Mouse (Mus musculus) lung, embryonic 16.5 days (tissue): ENCODE measurements around the gene Toporsl. TPM values are rescaled to one million over a fixed set of nuclear protein-coding genes. Genes with fewer than 3 reads are reported as not detected.

Experiments used
- ATAC-seq: fragments of 200-750 bp; cut with Nextera tagmentation; 2 replicates; pipeline ENCODE4 v1.8.0; 2017; ENCODE audit warnings: low read depth, mild to moderate bottlenecking, moderate library complexity
- H3K27ac ChIP-seq: fragments of 300-500 bp; sonication (generic); 2 replicates; pipeline ENCODE4 v1.5.1; 2014; ENCODE audit warnings: mild to moderate bottlenecking, control low read depth, low read length
- H3K27me3 ChIP-seq: fragments of 300-500 bp; sonication (generic); 2 replicates; pipeline ENCODE4 v1.6.1; 2014; ENCODE audit warnings: low read depth, low read length, mixed read lengths; ENCODE audit not compliant: control insufficient read depth, insufficient read depth
- H3K36me3 ChIP-seq: fragments of 300-500 bp; sonication (generic); 2 replicates; pipeline ENCODE4 v1.6.1; 2014; ENCODE audit warnings: low read length; ENCODE audit not compliant: control insufficient read depth, insufficient read depth
- H3K4me1 ChIP-seq: fragments of 300-500 bp; sonication (generic); replicated peaks from 2 replicates; pipeline ENCODE4 v1.6.1; 2014; ENCODE audit warnings: low read length, mixed read lengths; ENCODE audit not compliant: control insufficient read depth, insufficient read depth
- H3K4me2 ChIP-seq: fragments of 300-500 bp; sonication (generic); 2 replicates; pipeline ENCODE4 v1.6.1; 2014; ENCODE audit warnings: low read depth, low read length, control low read depth
- H3K4me3 ChIP-seq: fragments of 300-500 bp; sonication (generic); 2 replicates; pipeline ENCODE4 v1.5.1; 2014; ENCODE audit warnings: mild to moderate bottlenecking, low read length, control low read depth
- H3K9ac ChIP-seq: fragments of 300-500 bp; sonication (generic); 2 replicates; pipeline ENCODE4 v1.6.1; 2014; ENCODE audit warnings: low read length, control low read depth
- H3K9me3 ChIP-seq: fragments of 300-500 bp; sonication (generic); 2 replicates; pipeline ENCODE4 v1.6.1; 2016; ENCODE audit warnings: low read length; ENCODE audit not compliant: control insufficient read depth
- WGBS: fragments of 180-500 bp; shearing (Covaris S2); extraction: QIAGEN DNeasy Blood & Tissue Kit; methylation state at CpG from one replicate; pipeline ENCODE4 v1.1.7; 2014; 5-methylcytosine and 5-hydroxymethylcytosine counted together
- polyA plus RNA-seq: library from polyadenylated mRNA; unstranded; fragments of >200 nt; fragmentation: Nextera tagmentation; extraction: Ambion mirVana; gene quantifications from 2 replicates; pipeline ENCODE4 v1.2.1, GENCODE M21; 2015

Toporsl gene
- polyA plus RNA-seq, 1 experiment from 2014 or later: not detected

GRCm38 (mm10) chr4:52634986-52635385 is 38.9 kb downstream of the Toporsl start:
- ATAC-seq: no peak

GRCm38 (mm10) chr4:52647791-52648190 is 51.7 kb downstream of the Toporsl start:
- H3K27me3 ChIP-seq: no peaks in the 10 kb centered on the region
- no peak overlapping the region for H3K4me2 ChIP-seq
- H3K4me1 ChIP-seq: peaks cover 5% of the 10 kb centered on the region
- no peaks in the 10 kb centered on the region for H3K9me3 ChIP-seq
- no peak overlapping the region for H3K9ac ChIP-seq
- H3K27ac ChIP-seq: no peak overlapping the region
- peak; percentile 71 for ATAC-seq
- no peak overlapping the region for H3K4me3 ChIP-seq
- 5% methylated on average over 4 of the region's 4 CpGs for WGBS
- H3K36me3 ChIP-seq: no peaks in the 10 kb centered on the region

More at GRCm38 (mm10) chr4:52634986-52635385, 38.9 kb downstream of the Toporsl start:
- Histone ChIP-seq H3K4me3 (no peak overlapping the region), H3K27me3 (no peaks in the 10 kb centered on the region), H3K36me3 (no peaks in the 10 kb centered on the region), H3K9ac (no peak overlapping the region), H3K9me3 (no peaks in the 10 kb centered on the region), H3K4me1 (no peaks in the 10 kb centered on the region), H3K4me2 (no peak overlapping the region), H3K27ac (no peak overlapping the region)
- WGBS: 68% methylated on average over 6 of the region's 6 CpGs

GRCm38 (mm10) chr4:52659701-52660100 is 63.6 kb downstream of the Toporsl start:
- no peaks in the 10 kb centered on the region for H3K36me3 ChIP-seq
- H3K4me3 ChIP-seq: no peak overlapping the region
- H3K4me2 ChIP-seq: no peak overlapping the region
- H3K27ac ChIP-seq: no peak overlapping the region
- H3K4me1 ChIP-seq: peaks cover 4% of the 10 kb centered on the region; the same call in 1 of the 2 replicates
- no peaks in the 10 kb centered on the region for H3K9me3 ChIP-seq
- peak; percentile 98 for ATAC-seq
- no peaks in the 10 kb centered on the region; the same call in 1 of the 2 replicates for H3K27me3 ChIP-seq
- H3K9ac ChIP-seq: no peak overlapping the region

DNA sequence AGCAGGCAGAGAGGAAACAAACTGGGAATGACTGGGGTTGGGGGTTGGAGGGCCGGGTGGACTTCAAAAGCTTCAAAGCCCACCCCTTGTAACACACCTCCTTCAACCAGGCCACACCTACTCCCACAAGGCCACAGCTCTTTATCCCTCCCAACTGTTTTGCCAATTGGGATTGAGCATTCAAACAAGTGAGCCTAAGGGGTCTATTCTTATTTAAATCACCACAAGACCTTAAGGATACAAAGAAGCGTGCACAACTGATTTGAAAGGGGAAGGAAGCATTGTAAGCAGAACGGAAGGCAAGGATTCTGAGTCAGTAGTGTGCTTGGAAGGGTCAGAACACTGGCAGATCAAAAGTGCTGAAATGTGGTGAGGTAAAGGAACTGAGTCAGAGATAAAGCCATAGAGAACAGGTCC is 64.6 kb downstream of the Toporsl start:
- Histone ChIP-seq H3K4me3 (no peak overlapping the region), H3K4me2 (no peak overlapping the region), H3K9me3 (no peaks in the 10 kb centered on the region), H3K4me1 (peaks cover 4% of the 10 kb centered on the region; the same call in 1 of the 2 replicates), H3K36me3 (no peaks in the 10 kb centered on the region), H3K9ac (no peak overlapping the region), H3K27me3 (no peaks in the 10 kb centered on the region; the same call in 1 of the 2 replicates), H3K27ac (no peak overlapping the region)
- no peak for ATAC-seq
- WGBS: 42% methylated on average over 3 of the region's 3 CpGs

DNA sequence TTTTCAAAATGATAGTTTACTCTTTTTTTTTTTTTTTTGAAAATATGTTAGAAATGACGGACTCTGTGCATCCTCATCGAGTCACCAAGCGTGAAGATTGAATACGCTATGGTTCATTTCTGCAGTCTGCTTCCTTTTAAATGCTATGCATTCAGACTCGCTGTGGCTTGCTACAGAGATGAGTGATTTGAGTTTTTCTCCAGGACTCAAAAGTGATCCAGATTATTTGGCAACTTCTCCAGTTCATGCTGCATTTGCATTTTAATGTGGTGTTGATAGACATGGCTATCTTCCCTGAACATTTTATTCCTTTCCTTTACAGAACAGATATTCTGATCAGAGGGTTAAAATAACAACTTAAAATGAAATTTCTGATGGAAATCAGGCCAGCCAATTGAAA is 65.2 kb downstream of the Toporsl start:
- H3K9me3 ChIP-seq: no peaks in the 10 kb centered on the region
- 52% methylated on average over 5 of the region's 5 CpGs for WGBS
- H3K4me2 ChIP-seq: no peak overlapping the region
- no peak overlapping the region for H3K4me3 ChIP-seq
- no peaks in the 10 kb centered on the region for H3K36me3 ChIP-seq
- no peak for ATAC-seq
- H3K9ac ChIP-seq: no peak overlapping the region
- no peaks in the 10 kb centered on the region; the same call in 1 of the 2 replicates for H3K27me3 ChIP-seq
- H3K27ac ChIP-seq: no peak overlapping the region
- peaks cover 4% of the 10 kb centered on the region; the same call in 1 of the 2 replicates for H3K4me1 ChIP-seq

Other genes with a start within 250 kb of the Toporsl start
- gene Smc2, start 157.0 kb upstream of the Toporsl start, polyA plus RNA-seq: 196 and 201 TPM in 2 replicates
- 1.7 and 3.5 TPM in 2 replicates for gene Vma21-ps, start 99.0 kb upstream of the Toporsl start, polyA plus RNA-seq
- not detected in 2 replicates for gene Olfr275, start 218.3 kb downstream of the Toporsl start, polyA plus RNA-seq